In the genomic region with DNA sequence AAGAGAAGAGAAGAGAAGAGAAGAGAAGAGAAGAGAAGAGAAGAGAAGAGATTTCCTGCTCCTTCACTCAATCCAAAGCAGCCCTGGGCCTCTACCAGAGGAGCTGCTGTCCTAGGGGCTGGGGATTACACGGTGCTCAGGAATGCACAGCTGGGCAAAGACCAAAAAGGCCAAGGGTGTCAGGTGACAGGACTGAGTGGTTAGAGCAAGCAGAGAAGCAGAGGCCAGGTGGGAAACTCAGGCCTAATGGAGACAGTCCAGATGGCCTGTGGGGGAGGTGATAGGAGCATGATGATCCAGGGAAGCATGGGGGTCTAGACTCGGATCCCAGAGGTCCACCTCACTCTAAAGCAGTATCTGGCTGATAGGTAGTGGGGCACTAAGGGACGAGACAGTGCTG, we compare ENCODE assay signal across 1 mouse cellular context.
TF ChIP-seq lines count a peak whose summit lies in the region.

No protein-coding gene starts in this region.

TF ChIP-seq in myocyte, 11 proteins besides CTCF, POLR2A, EP300 and RAD21:
- TF ChIP-seq POLR2AphosphoS2 (IDR thresholded peaks at IDR 0.05; ENCODE audit: insufficient read length, low read depth): peak; percentile 20
- TF ChIP-seq SRF (IDR thresholded peaks at IDR 0.05; ENCODE audit: control insufficient read depth, insufficient read length, low read depth): no peak
- peak; percentile 53 for TF ChIP-seq TCF3 (IDR thresholded peaks at IDR 0.05; ENCODE audit: insufficient read length, low read depth)
- no peak for TF ChIP-seq CEBPB (IDR thresholded peaks at IDR 0.05; ENCODE audit: insufficient read depth, poor library complexity, severe bottlenecking)
- no peak for TF ChIP-seq REST (IDR thresholded peaks at IDR 0.05; ENCODE audit: insufficient read depth, insufficient read length)
- no peak for TF ChIP-seq E2F4 (IDR thresholded peaks at IDR 0.05; ENCODE audit: insufficient read depth)
- TF ChIP-seq TCF12 (IDR thresholded peaks at IDR 0.05; ENCODE audit: insufficient read depth, poor library complexity, severe bottlenecking): peak; percentile 84
- peak; percentile 55 to 91 (median 61) for TF ChIP-seq MYOG (IDR thresholded peaks at IDR 0.05; ENCODE audit: control insufficient read depth in 1 of 3, insufficient read depth in 1 of 3, insufficient read length in 2 of 3, low read depth in 2 of 3)
- peak in 2 of 3 experiments; percentile 88 to 93 for TF ChIP-seq MYOD1 (IDR thresholded peaks at IDR 0.05; ENCODE audit: control insufficient read depth in 1 of 3, insufficient read length in 2 of 3, low read depth in 2 of 3)
- peak; percentile 67 for TF ChIP-seq USF1 (IDR thresholded peaks at IDR 0.05; ENCODE audit: low read depth)
